8 mouse cellular contexts compared by ENCODE assay signal in genomic region chr12:31444131-31444546, GRCm38 (mm10). TPM values are rescaled to one million over a fixed set of nuclear protein-coding genes. Genes with fewer than 3 reads are reported as not detected.
A peak's percentile ranks its signal among the peaks of the same experiment; 100 is the strongest.
DNase-seq lines count a peak whose midpoint lies in the region; ATAC-seq lines count a peak whose summit lies in the region.

No protein-coding gene starts in this region.

- peak; percentile 77 for ATAC-seq in intestine, embryonic 15.5 days
- no peak for ATAC-seq in activated CD4-positive, CD25-positive, alpha-beta regulatory T cell, adult 4 months

- H3K36me3 ChIP-seq in forebrain, embryonic 10.5 days (replicated peaks), result no peaks in the 10 kb centered on the region
- no peaks in the 10 kb centered on the region for H3K36me3 ChIP-seq in intestine, embryonic 15.5 days
- H3K36me3 ChIP-seq in midbrain, embryonic 10.5 days, result no peaks in the 10 kb centered on the region

- peak overlapping the region; percentile 50 for H3K4me2 ChIP-seq in intestine, embryonic 15.5 days (replicated peaks)

- H3K27ac ChIP-seq in forebrain, embryonic 10.5 days, result no peak overlapping the region
- H3K27ac ChIP-seq in intestine, embryonic 15.5 days, result no peak overlapping the region
- H3K27ac ChIP-seq in midbrain, embryonic 10.5 days (replicated peaks), result no peak overlapping the region

- no peaks in the 10 kb centered on the region for H3K9me3 ChIP-seq in forebrain, embryonic 10.5 days
- H3K9me3 ChIP-seq in intestine, embryonic 15.5 days, result no peaks in the 10 kb centered on the region
- H3K9me3 ChIP-seq in midbrain, embryonic 10.5 days (replicated peaks), result no peaks in the 10 kb centered on the region

- intact Hi-C loops in left cerebral cortex, postnatal 4 days (cut with DNase I), result no loop called here
- intact Hi-C loops in left cerebral cortex, postnatal 25 days (cut with DNase I), result no loop called here

- peaks cover 6% of the 10 kb centered on the region for H3K4me1 ChIP-seq in forebrain, embryonic 10.5 days
- peaks cover 8% of the 10 kb centered on the region for H3K4me1 ChIP-seq in intestine, embryonic 15.5 days (replicated peaks)
- peaks cover 8% of the 10 kb centered on the region for H3K4me1 ChIP-seq in midbrain, embryonic 10.5 days

- peak; percentile 19 for DNase-seq in left cerebral cortex, postnatal 4 days
- DNase-seq in left cerebral cortex, adult 9 months (ENCODE audit: low spot score in 2 of 2), result no peak
- peak; percentile 46 for DNase-seq in forebrain, embryonic 10.5 days (ENCODE audit: extremely low spot score, low spot score)
- peak; percentile 58 for DNase-seq in midbrain, embryonic 10.5 days (ENCODE audit: low spot score)
- no peak for DNase-seq in frontal cortex, postnatal 10 days (ENCODE audit: low spot score in 2 of 2)
- DNase-seq in left cerebral cortex, postnatal 25 days (ENCODE audit: low spot score in 2 of 2), result no peak

- H3K4me3 ChIP-seq in forebrain, embryonic 10.5 days, result peak overlapping the region; percentile 44
- H3K4me3 ChIP-seq in intestine, embryonic 15.5 days (replicated peaks), result peak overlapping the region; percentile 9
- peak overlapping the region; percentile 40 for H3K4me3 ChIP-seq in midbrain, embryonic 10.5 days

- 0 out of 2 replicates have a peak, but pooled peaks cover 8% of the 10 kb centered on the region for H3K27me3 ChIP-seq in forebrain, embryonic 10.5 days (ENCODE audit: poor library complexity, severe bottlenecking)
- H3K27me3 ChIP-seq in intestine, embryonic 15.5 days (replicated peaks), result no peaks in the 10 kb centered on the region
- peaks cover 4% of the 10 kb centered on the region; the same call in 1 of the 2 replicates for H3K27me3 ChIP-seq in midbrain, embryonic 10.5 days (ENCODE audit: low read depth, poor library complexity, severe bottlenecking)

- 5% methylated on average over 11 of the region's 11 CpGs for WGBS in forebrain, embryonic 10.5 days
- WGBS in intestine, embryonic 15.5 days, result 1% methylated on average over 11 of the region's 11 CpGs
- 3% methylated on average over 11 of the region's 11 CpGs for WGBS in midbrain, embryonic 10.5 days

- H3K9ac ChIP-seq in intestine, embryonic 15.5 days, result no peak overlapping the region

RNA-seq across cellular contexts. Expression of gene Slc26a3, which starts 53.5 kb away (rescaled TPM):
- total RNA-seq in left cerebral cortex, postnatal 4 days (2021), result under 1 TPM in 1 of 2 experiments, not detected in 1; 0.16 TPM
- polyA plus RNA-seq in forebrain, embryonic 10.5 days (2016; fragmentation: Nextera tagmentation; extraction: Ambion mirVana), result not detected in 2 replicates
- 12.5 and 13.4 TPM in 2 replicates for polyA plus RNA-seq in intestine, embryonic 15.5 days (2015; fragmentation: Nextera tagmentation; extraction: Ambion mirVana)
- 0.06 TPM in 1 of 2 replicates, not detected in the other for polyA plus RNA-seq in midbrain, embryonic 10.5 days (2016; fragmentation: Nextera tagmentation; extraction: Ambion mirVana)
- polyA plus RNA-seq in activated CD4-positive, CD25-positive, alpha-beta regulatory T cell, adult 4 months (2017; shearing (Covaris generic)), result under 1 TPM in 1 of 2 experiments, not detected in 1; 0.20 TPM
- total RNA-seq in left cerebral cortex, postnatal 25 days (2021), result under 1 TPM; 0.16 to 0.32 TPM

RNA-seq across cellular contexts. Expression of gene Cbll1, which starts 55.3 kb away (rescaled TPM):
- 10 to 100 TPM; 31.0 to 31.2 TPM for total RNA-seq in left cerebral cortex, postnatal 4 days (2021)
- 16.7 and 19.2 TPM in 2 replicates for polyA plus RNA-seq in forebrain, embryonic 10.5 days (2016; fragmentation: Nextera tagmentation; extraction: Ambion mirVana)
- polyA plus RNA-seq in intestine, embryonic 15.5 days (2015; fragmentation: Nextera tagmentation; extraction: Ambion mirVana), result 13.9 TPM in 2 replicates
- 17.5 and 20.1 TPM in 2 replicates for polyA plus RNA-seq in midbrain, embryonic 10.5 days (2016; fragmentation: Nextera tagmentation; extraction: Ambion mirVana)
- polyA plus RNA-seq in activated CD4-positive, CD25-positive, alpha-beta regulatory T cell, adult 4 months (2017; shearing (Covaris generic)), result 10 to 100 TPM; 24.7 to 25.9 TPM
- 10 to 100 TPM; 23.3 to 24.5 TPM for total RNA-seq in left cerebral cortex, postnatal 25 days (2021)

Comparison
In these comparisons a context has a peak if more than half of its experiments do, and no peak if none do; other contexts are left out.
1. DNase-seq: peak in left cerebral cortex, postnatal 4 days (single experiment), forebrain, embryonic 10.5 days (single experiment) and midbrain, embryonic 10.5 days (single experiment); none in left cerebral cortex, adult 9 months (0 of 2), frontal cortex, postnatal 10 days (0 of 2) and left cerebral cortex, postnatal 25 days (0 of 2).
2. RNA of gene Slc26a3, which starts 53.5 kb away (polyA plus RNA-seq): 12.5 to 13.4 TPM in intestine, embryonic 15.5 days; 0.20 TPM in activated CD4-positive, CD25-positive, alpha-beta regulatory T cell, adult 4 months, 0.06 TPM in midbrain, embryonic 10.5 days and not detected in forebrain, embryonic 10.5 days; every median in the first group is over 10 times any median in the second.
3. Peak in every context shown above with its lines, with median percentiles within 50 percentile points of each other: H3K4me3 ChIP-seq.